Comparison of ENCODE assay signal across 8 mouse cellular contexts in genomic region chr3:89213803-89214530, GRCm38 (mm10). TPM values are rescaled to one million over a fixed set of nuclear protein-coding genes. Genes with fewer than 3 reads are reported as not detected.
DNase-seq lines count a peak whose midpoint lies in the region; ATAC-seq lines count a peak whose summit lies in the region.

No protein-coding gene starts in this region.

- peak overlapping the region; percentile 98 for H3K27ac ChIP-seq in intestine, embryonic 15.5 days

- DNase-seq in adrenal gland, adult 2 months = peak; percentile 95
- peak; percentile 99 for DNase-seq in embryo, embryonic 11 days
- peak; percentile 93 for DNase-seq in gastrocnemius, postnatal 25 days
- peak; percentile 93 to 94 for DNase-seq in left cerebral cortex, postnatal 25 days (ENCODE audit: low spot score in 2 of 2)
- peak; percentile 95 for DNase-seq in mesoderm, embryonic 11.5 days (ENCODE audit: low read depth, low spot score)
- peak; percentile 92 for DNase-seq in right cerebral cortex, postnatal 25 days
- peak; percentile 86 to 93 for DNase-seq in urinary bladder, postnatal 36 days (ENCODE audit: low spot score in 2 of 2)

- peaks cover 22% of the 10 kb centered on the region for H3K4me1 ChIP-seq in intestine, embryonic 15.5 days (replicated peaks)

- peak; percentile 94 for ATAC-seq in intestine, embryonic 15.5 days

- intact Hi-C loops in left cerebral cortex, postnatal 25 days (cut with DNase I) = loop anchor here (10.0 kb wide), 1 partner anchor 269 kb away; no protein-coding TSS in a partner anchor

- H3K36me3 ChIP-seq in intestine, embryonic 15.5 days = peaks cover 15% of the 10 kb centered on the region

- H3K4me2 ChIP-seq in intestine, embryonic 15.5 days (replicated peaks) = peak overlapping the region; percentile 87

- peak overlapping the region; percentile 66 for H3K9ac ChIP-seq in intestine, embryonic 15.5 days

- no peaks in the 10 kb centered on the region for H3K27me3 ChIP-seq in intestine, embryonic 15.5 days (replicated peaks)

- under 1% methylated on average over 69 of the region's 69 CpGs for WGBS in intestine, embryonic 15.5 days

- no peaks in the 10 kb centered on the region for H3K9me3 ChIP-seq in intestine, embryonic 15.5 days

- peak overlapping the region; percentile 80 for H3K4me3 ChIP-seq in intestine, embryonic 15.5 days (replicated peaks)

RNA-seq across cellular contexts. Expression of gene Thbs3, which starts 1.0 kb away (rescaled TPM):
- total RNA-seq in adrenal gland, adult 2 months (2021) = 10 to 100 TPM in 1 of 2 experiments, 1 to 10 TPM in 1; 8.9 to 10.1 TPM
- polyA plus RNA-seq in adrenal gland, adult 2 months (2012; rRNA removed) = 10.1 and 10.2 TPM in 2 replicates
- 10 to 100 TPM; 11.0 to 11.8 TPM for total RNA-seq in gastrocnemius, postnatal 25 days (2021)
- 20.4 and 23.0 TPM in 2 replicates for polyA plus RNA-seq in intestine, embryonic 15.5 days (2015; fragmentation: Nextera tagmentation; extraction: Ambion mirVana)
- 10 to 100 TPM; 23.6 to 26.5 TPM for total RNA-seq in left cerebral cortex, postnatal 25 days (2021)

RNA-seq across cellular contexts. Expression of gene Gba, which starts 11.2 kb away (rescaled TPM):
- total RNA-seq in adrenal gland, adult 2 months (2021) = 10 to 100 TPM; 74.4 to 74.6 TPM
- 40.2 and 43.9 TPM in 2 replicates for polyA plus RNA-seq in adrenal gland, adult 2 months (2012; rRNA removed)
- total RNA-seq in gastrocnemius, postnatal 25 days (2021) = 10 to 100 TPM; 14.6 to 23.6 TPM
- polyA plus RNA-seq in intestine, embryonic 15.5 days (2015; fragmentation: Nextera tagmentation; extraction: Ambion mirVana) = 53.5 and 53.7 TPM in 2 replicates
- total RNA-seq in left cerebral cortex, postnatal 25 days (2021) = 10 to 100 TPM; 66.5 to 67.7 TPM

RNA-seq across cellular contexts. Expression of gene Mtx1, which starts 12.9 kb away (rescaled TPM):
- total RNA-seq in adrenal gland, adult 2 months (2021) = 100 to 1,000 TPM; 150 to 174 TPM
- polyA plus RNA-seq in adrenal gland, adult 2 months (2012; rRNA removed) = 252 and 300 TPM in 2 replicates
- 10 to 100 TPM; 42.2 to 47.6 TPM for total RNA-seq in gastrocnemius, postnatal 25 days (2021)
- polyA plus RNA-seq in intestine, embryonic 15.5 days (2015; fragmentation: Nextera tagmentation; extraction: Ambion mirVana) = 214 and 222 TPM in 2 replicates
- 10 to 100 TPM; 89.5 to 94.5 TPM for total RNA-seq in left cerebral cortex, postnatal 25 days (2021)

RNA-seq across cellular contexts. Expression of gene Muc1, which starts 14.9 kb away (rescaled TPM):
- under 1 TPM; 0.24 to 0.32 TPM for total RNA-seq in adrenal gland, adult 2 months (2021)
- 0.53 and 0.85 TPM in 2 replicates for polyA plus RNA-seq in adrenal gland, adult 2 months (2012; rRNA removed)
- total RNA-seq in gastrocnemius, postnatal 25 days (2021) = under 1 TPM; 0.38 to 0.51 TPM
- polyA plus RNA-seq in intestine, embryonic 15.5 days (2015; fragmentation: Nextera tagmentation; extraction: Ambion mirVana) = 10.1 and 19.7 TPM in 2 replicates
- 1 to 10 TPM in 1 of 2 experiments, under 1 TPM in 1; 0.80 to 1.2 TPM for total RNA-seq in left cerebral cortex, postnatal 25 days (2021)

RNA-seq across cellular contexts. Expression of gene Fam189b, which starts 31.0 kb away (rescaled TPM):
- total RNA-seq in adrenal gland, adult 2 months (2021) = 10 to 100 TPM; 15.2 to 16.3 TPM
- 80.2 and 84.4 TPM in 2 replicates for polyA plus RNA-seq in adrenal gland, adult 2 months (2012; rRNA removed)
- 10 to 100 TPM; 13.4 to 16.4 TPM for total RNA-seq in gastrocnemius, postnatal 25 days (2021)
- polyA plus RNA-seq in intestine, embryonic 15.5 days (2015; fragmentation: Nextera tagmentation; extraction: Ambion mirVana) = 17.9 and 19.3 TPM in 2 replicates
- total RNA-seq in left cerebral cortex, postnatal 25 days (2021) = 10 to 100 TPM; 61.6 to 64.9 TPM

Comparison
In these comparisons a context has a peak if more than half of its experiments do, and no peak if none do; other contexts are left out.
1. Peak in every context shown above with its lines: DNase-seq, ATAC-seq, H3K4me3 ChIP-seq and H3K27ac ChIP-seq.